Mouse (Mus musculus): ENCODE measurements around the gene Efna4. TPM values are rescaled to one million over a fixed set of nuclear protein-coding genes. Genes with fewer than 3 reads are reported as not detected.

The Efna4 gene
- 0.59 and 1.1 TPM in 2 replicates for polyA plus RNA-seq (2012; rRNA removed)

DNA sequence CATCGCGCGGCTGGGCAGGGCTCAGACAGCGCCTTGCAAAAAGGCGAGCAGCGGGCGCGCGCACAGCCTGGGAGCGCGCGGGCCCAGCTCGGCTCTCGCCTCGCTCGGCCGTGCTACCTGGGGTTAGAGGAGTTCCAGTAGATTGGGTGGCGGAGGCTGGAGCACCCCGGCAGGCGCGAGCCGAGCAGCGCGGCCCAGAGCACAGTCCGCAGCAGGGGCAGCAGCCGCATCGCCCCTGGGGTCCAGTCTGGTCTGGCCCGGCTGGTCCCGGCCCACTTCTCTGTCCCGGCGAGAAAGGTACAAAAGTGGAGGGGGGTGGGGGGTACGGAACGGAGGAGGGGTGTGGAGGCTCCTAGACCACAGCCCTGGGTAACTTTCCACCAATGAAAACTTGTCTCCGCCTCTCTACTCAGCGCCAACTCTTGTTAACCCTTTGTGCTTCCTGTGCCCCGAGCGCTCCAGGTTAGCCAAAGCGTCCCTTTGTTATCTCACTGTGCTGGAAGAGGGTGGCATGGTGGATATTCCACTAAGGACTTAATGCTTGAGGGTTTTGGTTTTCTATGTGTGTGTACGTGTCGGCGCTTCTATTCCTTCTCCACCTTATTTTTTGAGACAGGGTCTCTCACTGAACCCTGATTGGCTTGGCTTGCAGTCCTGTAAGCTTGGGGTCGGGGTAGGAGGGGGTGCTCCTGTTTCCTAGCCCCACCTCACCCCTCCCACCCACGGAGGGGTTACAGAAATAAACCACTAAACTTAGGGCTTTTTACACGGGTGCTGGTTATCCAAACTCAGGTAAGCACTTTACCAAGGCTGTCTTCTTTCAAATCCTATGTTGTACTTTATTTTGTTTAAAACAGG, at the start of gene Efna4:
Gene Efna4 (minus strand): TSS at position 308 of the 858 bp plus-strand sequence.
- no peak within 1 kb of the TSS for H3K27ac ChIP-seq (ENCODE audit: insufficient read depth, low read length)
- TF ChIP-seq POLR2A (IDR thresholded peaks at IDR 0.05; ENCODE audit: extremely low read depth, insufficient read depth, low read length) (no peak), CTCF (IDR thresholded peaks at IDR 0.05; ENCODE audit: extremely low read depth, insufficient read depth, low read length) (no peak)

DNA sequence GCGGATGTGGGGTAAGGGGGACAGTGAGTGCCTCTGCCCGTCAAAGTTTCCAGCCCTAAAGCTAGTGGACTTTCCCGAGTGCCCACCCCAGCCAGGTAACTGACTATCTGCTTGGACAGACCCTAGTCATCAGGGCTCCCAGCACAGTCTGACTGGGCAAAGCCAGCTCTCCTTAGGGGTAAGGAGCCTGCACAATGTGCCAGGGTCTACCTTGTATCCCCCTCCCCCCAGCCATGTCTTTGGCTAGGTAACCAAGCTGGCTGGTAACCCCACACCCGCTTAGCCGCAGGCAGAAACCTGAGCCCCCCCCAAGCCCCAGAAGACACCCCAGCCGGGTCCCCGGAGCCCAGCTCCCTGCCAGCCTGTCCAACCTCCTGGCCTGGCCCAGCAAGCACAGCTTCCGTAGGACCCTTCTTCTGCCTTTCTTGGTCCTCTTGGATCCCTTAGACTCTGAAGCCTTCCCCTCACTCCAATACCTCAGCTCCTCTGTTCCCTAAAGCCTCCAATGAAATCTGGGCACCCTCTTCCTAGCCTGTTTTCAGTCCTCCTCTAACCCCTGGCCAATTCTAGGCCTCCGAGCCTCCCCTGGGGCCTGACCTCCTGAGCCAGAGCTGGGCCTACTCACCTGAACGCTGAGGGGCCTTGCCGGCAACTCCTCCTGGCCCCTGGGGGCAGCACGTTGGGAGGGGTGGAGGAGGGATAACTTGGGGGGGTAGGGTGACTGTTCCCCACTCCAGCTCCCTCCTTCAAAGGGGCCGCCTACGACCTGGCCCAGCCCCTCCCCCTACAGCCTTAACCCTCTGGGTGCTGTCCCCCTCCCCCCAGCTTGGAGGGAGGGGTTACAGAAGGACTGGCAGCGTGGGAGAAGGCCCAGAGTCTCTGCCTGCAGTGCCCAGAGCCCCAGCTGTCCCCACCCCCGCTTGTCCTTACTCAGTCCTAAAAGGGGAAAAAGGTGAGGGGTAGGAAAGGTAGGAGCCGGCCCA, 48.9 kb upstream of the Efna4 start:
- Histone ChIP-seq H3K4me3 (ENCODE audit: insufficient read depth, low read length) (no peak overlapping the region), H3K4me1 (ENCODE audit: control insufficient read depth, insufficient read depth, low read length) (peaks cover 2% of the 10 kb centered on the region), H3K27ac (ENCODE audit: insufficient read depth, low read length) (no peak overlapping the region)
- TF ChIP-seq CTCF (IDR thresholded peaks at IDR 0.05; ENCODE audit: extremely low read depth, insufficient read depth, low read length) (no peak), POLR2A (IDR thresholded peaks at IDR 0.05; ENCODE audit: extremely low read depth, insufficient read depth, low read length) (no peak)

More for the DNA sequence above, at the start of gene Efna4:
- Histone ChIP-seq H3K4me1 (ENCODE audit: control insufficient read depth, insufficient read depth, low read length) (no peaks in the 10 kb centered on the region), H3K4me3 (ENCODE audit: insufficient read depth, low read length) (peak within 1 kb of the TSS; percentile 34)

DNA sequence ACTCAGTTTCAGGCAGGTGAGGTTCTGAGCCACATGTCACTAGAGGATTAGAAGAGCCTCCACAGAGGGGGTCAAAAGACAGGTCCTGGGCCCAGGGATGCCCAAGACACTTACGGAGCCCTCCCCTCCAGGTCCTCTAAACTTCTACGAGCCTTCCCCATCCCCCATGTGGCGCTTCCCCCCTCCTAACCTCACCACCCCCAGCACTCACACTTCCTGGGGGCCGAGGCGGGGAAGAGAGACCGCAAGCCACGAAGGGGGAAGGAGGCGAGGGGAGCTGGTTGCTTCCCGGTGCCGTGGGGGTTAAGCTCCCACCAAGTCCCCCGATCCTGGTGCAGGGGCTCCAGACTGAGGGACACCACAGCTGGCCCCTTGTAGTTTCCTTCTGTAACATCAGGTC, 47.6 kb upstream of the Efna4 start:
- Histone ChIP-seq H3K27ac (ENCODE audit: insufficient read depth, low read length) (no peak overlapping the region), H3K4me3 (ENCODE audit: insufficient read depth, low read length) (no peak overlapping the region), H3K4me1 (ENCODE audit: control insufficient read depth, insufficient read depth, low read length) (no peaks in the 10 kb centered on the region)
- no peak for TF ChIP-seq POLR2A (IDR thresholded peaks at IDR 0.05; ENCODE audit: extremely low read depth, insufficient read depth, low read length)
- TF ChIP-seq CTCF (IDR thresholded peaks at IDR 0.05; ENCODE audit: extremely low read depth, insufficient read depth, low read length): no peak

DNA sequence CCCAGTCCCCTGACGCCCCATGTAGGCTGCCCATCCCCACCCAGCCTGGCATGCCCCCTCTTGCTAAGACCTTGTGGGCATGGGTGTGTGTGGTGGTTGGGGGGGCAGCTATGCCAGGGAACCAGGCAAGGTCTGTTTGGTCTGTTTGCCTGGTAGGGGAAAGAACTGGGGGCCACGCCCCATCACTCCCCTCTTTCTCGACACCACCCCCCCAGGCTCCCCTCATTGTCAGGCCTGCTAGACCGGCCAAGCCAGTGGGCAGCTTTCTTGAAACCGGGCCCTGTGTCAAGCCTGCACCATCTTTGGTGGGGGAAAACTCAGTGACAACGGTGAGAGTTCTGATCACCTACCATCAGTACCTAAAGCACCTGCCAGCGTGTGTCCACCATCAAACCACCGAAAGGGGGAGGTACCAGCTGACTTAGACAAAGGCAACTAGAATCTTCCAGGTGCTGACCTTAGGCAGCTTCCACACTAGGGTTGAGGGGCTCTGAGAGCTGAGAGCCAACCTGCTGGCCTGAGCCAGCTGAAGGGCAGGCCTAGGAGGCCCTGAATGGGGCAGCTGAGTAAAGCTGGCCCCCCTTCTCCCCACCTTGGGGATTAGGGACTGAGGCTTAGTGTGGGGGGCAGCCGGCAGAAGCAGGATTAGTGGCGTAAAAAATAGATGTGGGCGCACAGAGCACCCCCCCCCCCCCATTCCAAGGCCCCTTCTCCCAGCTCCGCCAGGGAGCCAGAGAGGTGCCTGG, 46.7 kb upstream of the Efna4 start:
- TF ChIP-seq POLR2A (IDR thresholded peaks at IDR 0.05; ENCODE audit: extremely low read depth, insufficient read depth, low read length) (no peak), CTCF (IDR thresholded peaks at IDR 0.05; ENCODE audit: extremely low read depth, insufficient read depth, low read length) (no peak)
- no peaks in the 10 kb centered on the region for H3K4me1 ChIP-seq (ENCODE audit: control insufficient read depth, insufficient read depth, low read length)
- H3K27ac ChIP-seq (ENCODE audit: insufficient read depth, low read length): no peak overlapping the region
- no peak overlapping the region for H3K4me3 ChIP-seq (ENCODE audit: insufficient read depth, low read length)

DNA sequence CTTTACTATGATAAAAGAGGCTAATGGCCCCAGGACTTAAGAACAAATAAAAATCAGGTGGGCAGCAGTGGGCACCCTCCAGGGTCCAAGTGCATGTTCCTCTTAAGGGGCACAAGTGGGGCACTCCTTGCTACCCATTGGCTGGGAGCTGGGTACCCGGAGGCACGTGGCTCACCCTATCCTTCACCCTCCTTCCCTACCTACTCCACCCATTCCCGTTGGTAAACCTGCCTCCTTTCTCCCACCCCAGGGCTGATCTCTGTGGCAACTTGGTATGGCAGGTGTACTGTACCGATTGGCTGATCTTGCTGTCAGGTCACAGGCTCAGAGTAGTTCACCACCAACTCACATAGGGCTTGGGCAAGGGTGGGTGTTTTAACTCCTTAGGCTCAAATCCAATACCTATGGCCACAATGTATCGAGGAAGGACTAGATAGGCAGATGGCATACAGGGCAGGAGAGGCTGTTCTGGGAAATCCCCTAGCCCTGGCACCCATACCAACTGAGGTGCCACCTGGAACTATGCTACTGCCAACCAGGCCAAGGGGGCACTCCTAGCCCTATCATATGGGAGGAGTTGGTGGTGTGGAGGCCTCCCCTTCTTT, 45.9 kb upstream of the Efna4 start:
- H3K4me3 ChIP-seq (ENCODE audit: insufficient read depth, low read length): no peak overlapping the region
- no peaks in the 10 kb centered on the region for H3K4me1 ChIP-seq (ENCODE audit: control insufficient read depth, insufficient read depth, low read length)
- H3K27ac ChIP-seq (ENCODE audit: insufficient read depth, low read length): no peak overlapping the region
- TF ChIP-seq CTCF (IDR thresholded peaks at IDR 0.05; ENCODE audit: extremely low read depth, insufficient read depth, low read length): no peak

DNA sequence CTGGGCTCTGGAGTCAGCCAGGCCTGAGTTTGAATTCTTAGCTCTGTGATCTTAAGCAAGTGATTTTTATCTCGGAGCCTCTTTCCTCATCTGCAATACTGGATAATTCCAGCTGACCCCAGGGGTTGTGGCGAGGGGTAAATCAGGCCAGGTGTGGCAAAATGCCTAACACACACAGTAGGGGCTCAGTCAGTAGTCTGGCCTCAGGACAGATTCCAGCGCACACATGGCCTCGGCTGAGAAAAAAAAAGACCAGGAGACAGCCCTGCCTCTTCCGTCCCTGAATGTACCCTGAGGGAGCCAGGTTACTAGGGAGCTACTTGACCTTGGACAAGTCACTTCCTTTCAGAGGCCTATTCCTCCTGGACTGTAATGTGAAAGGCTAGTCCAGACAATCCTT, 45.1 kb upstream of the Efna4 start:
- H3K4me3 ChIP-seq (ENCODE audit: insufficient read depth, low read length): no peak overlapping the region
- H3K4me1 ChIP-seq (ENCODE audit: control insufficient read depth, insufficient read depth, low read length): peaks cover 2% of the 10 kb centered on the region; the same call in 1 of the 2 replicates
- no peak for TF ChIP-seq CTCF (IDR thresholded peaks at IDR 0.05; ENCODE audit: extremely low read depth, insufficient read depth, low read length)
- TF ChIP-seq POLR2A (IDR thresholded peaks at IDR 0.05; ENCODE audit: extremely low read depth, insufficient read depth, low read length): no peak
- no peak overlapping the region for H3K27ac ChIP-seq (ENCODE audit: insufficient read depth, low read length)

DNA sequence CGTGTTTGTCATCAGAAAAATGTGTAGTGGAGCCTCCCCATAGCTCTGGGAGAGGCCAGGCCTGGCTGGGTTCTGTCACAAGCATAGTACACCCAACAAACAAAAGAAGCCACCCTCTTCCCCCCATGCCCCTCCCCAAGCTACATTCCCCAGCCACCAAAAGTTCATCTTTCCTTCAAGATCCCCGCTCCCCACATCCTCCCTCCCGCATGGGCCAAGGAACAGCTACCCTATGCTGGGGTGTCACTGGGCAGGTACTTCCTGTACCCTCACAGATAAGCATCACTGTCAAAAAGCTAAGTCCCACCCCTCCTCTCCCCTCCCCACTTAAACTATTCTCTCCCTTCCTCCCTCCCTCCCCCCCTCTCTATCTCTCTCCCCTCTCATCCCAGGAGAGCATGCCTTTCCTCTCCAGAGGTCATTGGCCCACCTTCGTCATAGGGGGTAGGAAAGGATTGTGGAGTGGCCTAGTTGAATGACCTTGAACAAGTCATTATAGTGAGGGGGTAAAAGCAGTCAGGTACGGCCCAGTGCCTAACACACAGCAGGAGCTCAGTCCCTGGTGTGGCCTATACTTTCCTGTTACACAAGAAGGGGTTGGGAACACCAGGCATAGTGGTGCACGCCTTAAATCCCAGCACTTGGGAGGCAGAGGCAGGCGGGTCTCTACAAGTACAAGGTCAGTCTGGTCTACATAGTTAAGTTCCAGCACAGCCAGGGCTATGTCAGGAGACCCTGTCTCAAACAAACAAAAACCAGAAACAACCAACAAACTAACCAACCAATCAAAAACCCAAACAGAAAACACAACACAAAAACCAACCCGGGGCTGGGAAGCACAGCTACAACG, 44.4 kb upstream of the Efna4 start:
- Histone ChIP-seq H3K4me1 (ENCODE audit: control insufficient read depth, insufficient read depth, low read length) (peaks cover 2% of the 10 kb centered on the region; the same call in 1 of the 2 replicates), H3K27ac (ENCODE audit: insufficient read depth, low read length) (no peak overlapping the region), H3K4me3 (ENCODE audit: insufficient read depth, low read length) (no peak overlapping the region)
- TF ChIP-seq POLR2A (IDR thresholded peaks at IDR 0.05; ENCODE audit: extremely low read depth, insufficient read depth, low read length): no peak
- no peak for TF ChIP-seq CTCF (IDR thresholded peaks at IDR 0.05; ENCODE audit: extremely low read depth, insufficient read depth, low read length)

DNA sequence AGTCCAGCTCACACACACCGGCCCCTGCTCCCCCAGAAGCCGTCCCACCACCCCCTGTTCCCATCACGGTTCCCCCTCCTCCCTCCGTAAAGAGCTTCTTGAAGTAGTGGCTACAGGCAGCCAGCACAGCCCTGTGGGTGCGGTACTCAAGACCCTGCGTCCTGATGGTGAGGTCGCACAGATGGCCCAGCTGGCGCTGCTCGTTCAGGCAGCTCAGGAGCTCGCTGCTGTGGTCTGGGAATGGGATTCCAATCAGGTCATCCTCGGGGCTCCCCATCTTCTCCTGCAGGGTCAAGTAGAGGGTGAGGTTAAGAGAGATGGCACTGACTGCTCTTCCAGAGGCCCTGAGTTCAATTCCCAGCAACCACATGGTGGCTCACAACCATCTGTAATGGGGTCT, 43.4 kb upstream of the Efna4 start:
- TF ChIP-seq POLR2A (IDR thresholded peaks at IDR 0.05; ENCODE audit: extremely low read depth, insufficient read depth, low read length): no peak
- TF ChIP-seq CTCF (IDR thresholded peaks at IDR 0.05; ENCODE audit: extremely low read depth, insufficient read depth, low read length): no peak
- no peak overlapping the region for H3K27ac ChIP-seq (ENCODE audit: insufficient read depth, low read length)

More for the DNA sequence above, 43.4 kb upstream of the Efna4 start:
- H3K4me3 ChIP-seq (ENCODE audit: insufficient read depth, low read length): no peak overlapping the region
- H3K4me1 ChIP-seq (ENCODE audit: control insufficient read depth, insufficient read depth, low read length): peaks cover 2% of the 10 kb centered on the region; the same call in 1 of the 2 replicates

All from cortical plate, adult 2 months (tissue).